Mouse (Mus musculus) skeletal muscle tissue, adult 2 months (tissue): ENCODE data around the gene Anapc7.
A peak's percentile ranks its signal among the peaks of the same experiment; 100 is the strongest.

ENCODE experiments used
- DNase-seq: peaks from one replicate; pipeline ENCODE4 v3.0.0-alpha.2; 2012; ENCODE audit warnings: low read depth, low spot score

Gene Anapc7

DNA sequence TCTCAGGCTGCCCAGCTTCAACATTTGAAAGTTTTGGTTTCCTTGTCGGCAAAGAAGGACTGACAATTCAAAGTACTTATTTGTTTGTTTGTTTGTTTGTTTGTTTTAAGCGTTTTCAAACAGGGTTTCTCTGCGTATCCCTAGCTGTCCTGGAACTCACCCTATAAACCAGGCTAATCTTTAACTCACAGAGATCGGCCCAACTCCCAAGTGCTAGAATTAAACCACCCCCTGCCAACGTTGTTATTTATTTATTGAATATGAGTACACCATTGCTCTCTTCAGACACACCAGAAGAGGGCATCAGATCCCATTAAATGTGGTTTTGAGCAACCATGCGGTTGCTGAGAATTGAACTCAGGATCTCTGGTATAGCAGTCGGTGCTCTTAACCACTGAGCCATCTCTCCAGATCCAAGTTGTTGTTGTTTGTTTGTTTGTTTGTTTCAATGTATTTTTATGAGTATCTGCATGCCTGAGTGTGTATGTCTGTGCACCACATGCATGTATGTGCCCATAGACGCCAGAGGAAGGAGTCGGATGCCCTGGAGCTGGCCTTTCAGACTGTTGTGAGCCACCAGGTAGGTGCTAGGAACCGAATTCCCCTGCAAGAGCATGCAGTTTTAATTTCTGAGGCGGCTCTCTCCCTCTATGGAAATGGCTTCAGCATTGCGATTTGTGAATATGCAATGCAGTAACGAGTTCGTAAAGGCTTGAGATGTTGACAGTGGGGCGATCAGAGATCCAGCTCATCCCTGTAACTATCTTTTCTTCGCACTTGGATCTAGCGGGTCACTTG is at the start of gene Anapc7:
Gene Anapc7 (plus strand): TSS at position 423 of the 798 bp plus-strand sequence.
- DNase-seq, result no peak

DNA sequence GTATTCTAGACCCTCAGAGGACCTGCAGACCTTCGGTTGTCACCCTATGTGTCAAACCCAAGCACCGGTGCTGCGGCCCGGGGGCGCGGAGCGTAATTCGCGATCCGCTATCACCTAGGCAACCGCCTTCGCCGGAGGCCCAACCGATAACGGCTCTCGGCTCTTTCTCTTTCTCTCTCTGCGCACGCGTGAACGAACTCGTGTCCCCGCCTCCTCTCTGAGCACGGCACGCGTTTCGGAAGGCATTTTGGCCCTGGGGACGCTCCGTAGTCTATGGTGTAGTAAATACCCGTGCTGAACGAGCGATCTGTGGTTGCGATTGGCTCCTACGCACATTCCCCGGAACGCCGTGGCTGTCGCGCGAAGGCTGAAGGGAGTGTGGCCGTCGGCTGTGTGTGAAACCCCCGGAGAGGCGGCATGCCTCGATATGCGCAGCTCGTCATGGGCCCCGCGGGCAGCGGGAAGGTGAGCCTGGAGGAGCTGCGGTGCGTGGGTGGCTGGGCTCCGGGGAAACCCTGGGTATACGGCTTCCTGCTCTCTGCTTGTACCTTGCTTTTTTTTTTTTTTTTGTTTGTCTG is 49.2 kb upstream of the Anapc7 start, which contains the start of gene Fam216a:
Gene Fam216a (minus strand): TSS at position 173 of the 578 bp plus-strand sequence.
- DNase-seq, result peak; percentile 98

DNA sequence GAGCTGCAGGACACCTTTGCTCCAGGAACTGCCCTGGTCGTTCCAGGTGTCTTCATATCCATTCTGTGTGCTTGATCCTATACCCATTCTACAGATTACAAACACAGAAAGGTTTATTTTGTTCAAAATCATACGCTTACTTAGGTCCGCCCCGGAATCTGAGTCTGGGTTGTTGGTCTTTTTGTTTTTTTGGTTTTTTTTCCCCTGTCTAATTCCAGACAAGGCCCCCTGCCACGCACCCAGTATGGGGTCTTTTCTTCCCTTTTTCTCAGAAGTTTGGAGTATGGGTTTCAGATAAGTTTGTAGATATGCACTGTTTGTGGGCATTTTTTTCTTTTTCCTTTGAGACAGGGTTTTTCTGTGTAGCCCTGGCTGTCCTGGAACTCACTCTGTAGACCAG is 48.6 kb upstream of the Anapc7 start:
- no peak for DNase-seq

DNA sequence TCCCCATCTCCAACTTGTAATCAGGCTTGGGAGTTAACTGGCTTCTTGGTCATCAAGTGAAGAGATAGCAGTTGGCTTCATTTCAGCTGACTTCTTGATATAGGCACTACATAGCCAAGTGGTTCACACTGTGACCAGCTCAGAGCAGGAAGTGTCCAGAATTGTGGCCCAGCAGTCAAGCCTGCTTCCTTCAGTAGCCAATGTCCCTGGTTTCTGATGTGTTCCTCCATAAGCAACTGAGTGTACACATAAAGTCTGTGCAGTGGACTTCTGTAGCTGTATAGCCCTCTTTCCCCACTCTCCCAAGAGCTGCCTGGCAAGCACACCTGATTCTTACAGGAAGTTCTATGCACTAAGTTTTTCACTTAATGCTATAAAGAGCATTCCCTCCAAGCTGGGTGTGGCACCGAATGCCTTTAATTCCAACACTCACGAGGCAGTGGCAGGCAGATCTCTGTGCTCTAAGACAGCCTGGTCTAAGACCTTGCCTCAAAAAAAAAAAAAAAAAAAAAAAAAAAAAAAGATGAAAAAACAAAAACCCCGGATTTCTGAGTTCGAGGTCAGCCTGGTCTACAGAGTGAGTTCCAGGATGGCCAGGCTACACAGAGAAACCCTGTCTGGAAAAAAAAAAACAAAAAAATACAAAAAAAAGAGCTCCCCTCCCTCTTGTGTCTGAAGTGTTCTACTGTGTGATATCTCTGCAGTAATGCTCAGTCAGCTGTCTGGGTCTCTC is 44.2 kb upstream of the Anapc7 start:
- DNase-seq, result no peak

DNA sequence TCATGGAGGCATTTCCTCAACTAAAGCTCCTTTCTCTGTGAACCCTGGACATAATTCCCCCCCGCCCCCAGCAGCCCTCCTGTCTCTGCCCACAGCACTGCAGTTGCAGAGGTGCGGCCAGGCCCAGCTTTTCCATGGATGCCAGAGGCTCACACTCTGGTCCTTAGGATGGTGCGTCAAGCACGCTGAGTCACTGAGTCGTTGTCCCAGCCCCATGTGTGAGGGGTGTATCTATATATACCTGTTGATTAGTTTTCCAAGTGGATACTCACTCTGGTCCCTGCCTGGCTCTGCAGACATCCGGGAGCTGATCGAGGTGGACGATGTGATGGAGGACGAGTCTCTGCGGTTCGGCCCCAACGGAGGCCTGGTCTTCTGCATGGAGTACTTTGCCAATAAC is 43.3 kb upstream of the Anapc7 start:
- DNase-seq, result no peak

DNA sequence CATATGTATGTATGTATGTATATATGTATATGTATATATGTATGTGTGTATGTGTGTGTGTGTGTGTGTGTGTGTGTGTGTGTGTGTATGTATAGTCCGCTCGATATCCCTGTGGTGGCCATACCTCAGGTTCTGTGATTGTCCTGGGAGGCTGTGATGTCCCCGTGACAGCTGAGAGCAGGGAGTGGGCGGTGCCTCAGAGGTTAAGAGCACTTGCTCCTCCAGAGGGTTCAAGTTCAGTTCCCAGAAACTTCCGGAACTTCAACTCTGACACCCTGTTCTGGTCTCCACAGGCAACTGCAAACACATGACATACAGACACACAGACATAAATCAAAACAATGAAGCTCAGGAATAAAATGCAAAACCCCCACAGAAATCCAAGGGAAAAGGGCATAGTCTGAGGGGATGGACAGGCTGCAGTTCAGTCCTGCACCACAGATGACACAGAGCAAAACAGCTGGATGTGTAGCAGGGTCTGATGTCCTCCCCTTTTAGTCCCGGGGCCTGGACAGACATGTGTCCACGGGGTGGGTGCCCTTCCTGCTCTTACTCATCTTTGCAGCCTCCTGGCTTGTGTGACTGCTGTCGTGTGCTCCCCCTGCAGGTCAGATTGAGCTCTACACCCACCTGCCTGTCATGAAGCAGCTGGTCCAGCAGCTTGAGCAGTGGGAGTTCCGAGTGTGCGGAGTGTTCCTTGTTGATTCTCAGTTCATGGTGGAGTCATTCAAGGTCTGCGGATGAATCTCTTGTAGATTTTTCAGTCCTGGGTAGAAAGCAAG is 41.9 kb upstream of the Anapc7 start:
- DNase-seq, result peak; percentile 60

DNA sequence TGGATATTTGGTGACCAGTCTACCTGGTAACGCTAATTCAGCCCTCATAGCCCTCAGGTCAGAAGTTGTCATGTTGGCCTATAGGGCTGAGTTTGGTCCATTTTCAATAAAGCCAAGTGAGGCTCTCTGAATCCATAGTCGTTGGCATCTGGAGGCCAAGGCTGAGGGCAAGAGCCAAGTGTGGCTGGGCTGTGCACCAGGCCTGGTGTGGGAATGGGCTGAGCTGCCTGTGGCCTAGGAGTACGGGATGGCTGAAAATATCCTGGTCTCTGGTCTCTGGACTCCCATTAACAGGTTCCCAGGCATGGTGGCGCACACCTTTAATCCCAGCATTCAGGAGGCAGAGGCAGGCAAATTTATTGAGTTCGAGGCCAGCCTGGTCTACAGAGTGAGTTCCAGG is 31.5 kb upstream of the Anapc7 start:
- DNase-seq, result no peak

DNA sequence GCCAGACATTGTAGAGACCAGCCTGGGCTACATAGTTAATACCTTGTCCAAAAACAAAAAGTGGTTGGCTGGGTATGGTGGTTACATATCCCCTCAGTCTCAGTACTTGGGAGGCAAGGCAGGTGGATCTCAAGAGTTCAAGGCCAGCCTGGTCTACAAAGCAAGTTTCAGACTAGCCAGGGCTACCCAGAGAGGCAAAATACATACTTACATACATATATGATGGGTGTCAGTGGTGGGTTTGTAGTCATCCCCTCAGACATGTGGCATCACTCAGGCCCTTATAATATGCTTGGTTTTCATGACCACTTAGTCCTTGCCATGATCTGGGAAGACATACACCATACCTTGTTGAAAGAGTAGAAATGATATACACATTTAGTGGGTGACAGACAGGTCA is 30.8 kb upstream of the Anapc7 start:
- no peak for DNase-seq

DNA sequence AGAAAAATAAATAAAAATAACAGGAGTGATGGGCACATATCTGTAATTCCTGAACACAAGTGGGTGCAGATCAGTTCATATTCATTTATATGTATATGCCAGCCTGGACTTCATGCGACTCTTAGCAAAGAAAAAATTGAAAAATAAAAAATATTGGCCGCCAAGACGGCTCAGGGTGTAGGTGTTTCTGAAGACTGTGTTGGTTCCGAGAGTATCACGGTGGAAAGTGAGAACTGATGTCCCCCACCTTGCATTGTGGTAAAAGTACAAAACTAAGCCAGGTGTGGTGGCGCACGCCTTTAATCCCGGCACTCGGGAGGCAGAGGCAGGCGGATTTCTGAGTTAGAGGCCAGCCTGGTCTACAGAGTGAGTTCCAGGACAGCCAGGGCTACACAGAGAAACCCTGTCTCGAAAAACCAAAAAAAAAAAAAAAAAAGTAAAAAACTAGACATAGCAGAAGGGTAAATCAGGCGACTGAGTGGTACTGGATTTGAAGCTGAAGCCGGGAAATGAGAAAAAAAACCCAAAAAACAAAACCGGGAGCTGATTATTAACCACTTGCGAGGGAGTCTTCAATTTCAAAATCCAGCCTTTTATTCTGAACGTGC is 30.2 kb upstream of the Anapc7 start:
- no peak for DNase-seq

DNA sequence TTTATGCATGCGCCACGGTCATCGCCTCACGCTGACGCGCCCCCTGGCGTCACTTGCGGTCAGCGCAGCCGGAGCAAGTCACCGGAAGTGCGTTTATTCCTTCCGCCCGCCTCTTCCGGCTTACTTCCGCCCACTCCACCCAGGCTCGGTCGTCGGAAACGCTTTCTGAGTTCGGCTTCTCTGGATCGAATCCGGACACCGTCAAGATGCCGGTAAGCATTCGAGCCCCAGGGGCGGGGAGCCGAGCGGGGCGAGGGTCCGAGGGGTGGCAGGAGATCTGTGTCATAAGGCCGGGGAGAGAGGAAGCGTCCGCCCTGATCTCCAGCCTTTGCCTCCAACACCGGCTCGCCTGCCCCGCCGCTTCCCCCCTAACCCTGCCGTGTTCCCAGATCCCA is 29.7 kb upstream of the Anapc7 start, which contains the start of gene Arpc3:
Gene Arpc3 (plus strand): TSS at position 93 of the 395 bp plus-strand sequence.
- peak; percentile 89 for DNase-seq

DNA sequence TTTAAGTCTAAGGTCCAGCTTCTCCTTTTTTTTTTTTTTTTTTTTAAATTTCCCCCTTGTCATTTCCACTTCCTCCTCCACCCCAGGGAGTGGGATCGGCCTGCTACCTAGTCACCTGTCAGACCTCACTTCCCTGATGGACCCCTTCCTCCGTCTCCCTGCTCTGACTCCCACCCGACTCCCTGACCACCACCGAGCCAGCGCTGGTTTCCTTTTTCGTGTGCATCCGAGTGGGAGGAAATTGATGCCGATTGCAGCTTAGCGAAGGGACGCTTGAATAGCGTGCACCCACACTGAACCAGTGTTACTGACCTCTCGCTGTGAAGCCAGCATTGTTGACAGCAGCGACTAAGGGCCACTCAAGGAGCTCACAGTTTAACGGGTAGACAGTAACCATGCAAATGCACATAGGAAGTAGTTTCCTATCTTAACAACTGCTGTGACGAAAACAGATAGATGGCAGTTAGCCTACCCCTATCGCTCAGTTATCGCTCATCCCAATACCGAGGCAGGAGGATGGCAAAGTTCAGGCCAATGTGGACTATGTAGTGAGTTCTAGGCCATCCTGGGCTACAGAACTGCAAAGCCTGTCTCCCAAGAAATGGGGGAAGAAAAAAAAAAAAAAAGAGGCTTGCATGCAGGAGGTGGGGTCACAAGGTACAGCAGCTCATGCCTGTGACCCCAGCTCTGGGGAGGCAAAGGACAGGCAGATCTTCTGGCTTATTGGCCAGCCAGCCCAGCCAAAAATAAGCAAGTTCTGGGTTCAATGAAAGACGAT is 29.1 kb upstream of the Anapc7 start:
- no peak for DNase-seq

DNA sequence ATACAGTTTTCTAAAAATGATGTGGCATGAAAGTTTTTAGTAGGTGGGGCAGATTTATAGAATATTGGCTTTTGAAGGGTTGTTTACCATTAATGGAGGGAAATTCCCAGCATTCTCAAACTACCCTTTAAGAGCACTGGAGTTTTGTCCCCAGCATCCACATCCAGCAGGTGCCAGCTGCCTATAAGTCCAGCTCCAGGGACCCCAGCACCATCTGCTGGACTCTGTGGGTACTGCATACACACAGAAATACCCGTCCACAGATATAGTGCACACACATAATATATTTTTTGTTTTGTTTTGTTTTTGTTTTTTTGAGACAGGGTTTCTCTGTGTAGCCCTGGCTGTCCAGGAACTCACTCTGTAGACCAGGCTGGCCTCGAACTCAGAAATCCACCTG is 27.6 kb upstream of the Anapc7 start:
- DNase-seq, result peak; percentile 46

DNA sequence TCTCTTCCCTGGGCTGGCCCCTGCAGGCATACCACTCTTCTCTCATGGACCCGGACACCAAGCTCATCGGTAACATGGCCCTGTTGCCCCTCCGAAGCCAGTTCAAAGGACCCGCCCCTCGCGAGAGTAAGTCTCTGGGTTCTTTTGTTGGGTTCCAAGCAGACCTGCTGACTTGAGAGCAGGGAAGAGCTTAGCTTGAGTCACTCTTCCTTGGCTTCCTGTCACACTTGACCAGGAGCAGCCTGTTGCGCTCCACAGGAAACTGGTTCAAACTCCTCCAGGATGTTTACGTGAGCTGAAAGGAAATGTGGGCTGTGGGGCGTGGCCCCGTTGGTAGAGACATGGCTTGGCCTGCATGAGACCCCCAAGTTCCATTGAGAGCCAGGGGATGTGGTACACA is 24.7 kb upstream of the Anapc7 start:
- peak; percentile 37 for DNase-seq

DNA sequence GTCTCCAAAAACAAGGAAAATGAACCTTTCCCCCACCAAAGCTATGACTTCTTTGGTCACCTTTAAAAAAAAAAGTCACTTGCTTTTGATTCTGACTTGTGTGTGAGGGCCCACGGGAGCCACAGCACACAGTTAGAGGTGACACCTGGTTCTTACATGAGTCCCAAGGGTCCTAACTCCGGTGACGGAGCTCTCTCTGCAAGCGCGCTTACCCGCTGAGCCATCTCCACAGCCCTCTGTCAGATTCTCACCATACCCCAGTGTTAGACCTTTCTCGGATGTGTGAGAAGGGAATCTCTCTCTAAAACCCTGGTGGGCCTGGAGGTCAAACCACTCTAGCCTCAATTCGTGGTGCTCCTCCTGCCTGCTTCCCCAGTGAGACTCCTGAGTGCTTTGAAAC is 24.0 kb upstream of the Anapc7 start:
- DNase-seq, result no peak

DNA sequence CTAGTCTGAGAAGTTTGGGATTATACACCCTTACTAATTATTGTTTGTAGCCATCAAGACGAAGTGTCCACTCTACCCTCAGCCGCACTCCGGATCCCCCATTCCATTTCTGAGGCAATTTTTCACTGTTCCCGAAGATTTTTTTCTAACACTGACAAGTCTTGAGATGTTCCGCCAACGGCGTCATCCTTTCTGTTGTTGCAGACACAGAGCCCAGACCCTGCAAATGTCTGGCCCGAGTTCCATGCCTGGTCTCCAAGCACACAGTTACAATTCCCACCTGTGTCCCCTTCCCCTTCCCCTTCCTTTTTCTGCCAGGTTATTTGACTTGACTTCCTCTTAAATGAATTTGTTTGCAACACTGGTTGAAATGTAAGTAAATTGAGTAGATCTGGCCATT is 21.6 kb upstream of the Anapc7 start:
- DNase-seq, result no peak

DNA sequence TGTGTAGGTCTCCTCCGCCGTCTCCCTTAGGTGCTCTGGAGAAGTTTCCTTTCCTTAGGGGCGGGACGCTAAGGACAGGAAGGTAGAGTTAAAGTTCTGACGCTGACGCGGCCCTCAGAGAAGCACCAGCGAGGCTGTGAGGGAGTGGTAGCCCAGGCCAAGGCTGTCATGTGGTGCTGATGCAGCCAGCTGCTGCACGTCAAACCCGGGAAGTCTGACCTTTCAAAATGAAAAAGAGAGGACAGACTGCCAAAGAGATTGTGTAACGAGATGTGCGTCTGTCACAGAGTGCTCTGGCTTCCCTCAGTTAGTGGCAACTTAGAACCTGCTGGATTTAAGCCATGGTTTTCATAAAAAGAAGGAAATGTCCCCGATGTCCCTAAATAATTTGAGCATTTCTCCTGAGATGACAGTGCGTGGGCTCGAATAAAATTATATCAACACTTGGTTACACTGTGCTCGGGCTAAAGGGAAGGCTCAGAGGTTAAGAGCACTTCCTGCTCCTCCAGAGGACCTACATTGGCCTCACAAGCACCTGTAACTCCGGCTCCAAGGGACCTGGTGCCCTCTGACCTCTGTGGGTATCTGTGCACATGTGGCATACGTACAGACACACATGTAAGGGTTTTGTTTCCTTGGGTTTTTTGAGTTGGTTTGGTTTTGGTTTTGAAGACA is 20.7 kb upstream of the Anapc7 start:
- DNase-seq, result peak; percentile 87

DNA sequence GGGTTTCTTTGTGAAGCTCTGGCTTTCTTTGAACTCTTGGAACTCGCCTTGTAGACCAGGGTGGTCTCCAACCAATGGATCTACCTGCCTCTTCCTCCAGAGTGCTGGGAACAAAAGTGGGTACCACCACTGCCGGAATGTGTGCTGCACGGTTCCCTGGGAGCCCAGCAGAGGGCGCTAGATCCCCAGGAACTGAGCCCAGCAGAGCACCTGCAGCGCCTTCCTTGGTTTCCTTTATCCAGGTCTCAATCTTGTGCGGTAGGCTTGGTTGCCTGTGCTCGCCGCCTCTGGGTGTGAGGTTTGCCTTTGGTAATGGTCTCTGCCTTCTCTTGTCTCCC is 20.2 kb upstream of the Anapc7 start:
- peak; percentile 36 for DNase-seq

DNA sequence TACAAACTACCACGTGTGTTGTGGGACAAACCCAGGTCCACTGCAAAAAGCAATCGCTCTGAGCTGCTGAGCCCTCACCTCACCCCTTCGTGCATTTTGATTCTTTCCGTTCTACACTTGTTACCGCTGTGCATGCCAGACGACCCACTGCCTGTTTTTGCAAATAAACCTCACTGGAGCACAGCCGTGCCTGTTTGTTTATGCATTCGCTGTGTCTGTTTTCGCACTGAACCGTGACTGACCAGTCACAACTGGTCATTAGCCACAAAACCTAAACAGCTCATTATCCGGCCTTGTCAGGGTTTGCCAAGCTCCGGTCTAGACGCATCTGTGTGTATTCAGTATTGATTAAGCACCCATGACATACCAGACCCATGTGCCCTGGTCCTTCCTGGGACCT is 19.3 kb upstream of the Anapc7 start:
- DNase-seq, result no peak

DNA sequence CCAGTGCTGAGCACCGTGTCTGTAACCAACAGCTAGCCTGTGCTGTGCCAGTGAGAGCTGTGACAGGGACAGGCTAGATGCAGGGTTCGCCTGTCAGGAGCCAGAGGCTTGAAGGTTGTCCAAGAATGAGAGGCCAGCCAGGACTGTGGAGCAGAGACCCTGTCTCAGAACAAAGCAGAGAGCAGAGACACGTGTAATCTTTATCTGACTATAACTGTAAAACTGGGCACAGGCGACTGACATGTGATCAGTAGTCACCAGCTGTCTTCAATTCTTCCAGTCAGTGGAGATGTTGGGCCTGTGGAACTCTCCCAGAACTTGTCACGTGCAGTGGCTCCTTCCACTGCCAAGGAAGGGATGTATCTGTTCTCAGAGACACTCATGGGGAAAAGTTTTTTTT is 18.7 kb upstream of the Anapc7 start:
- peak; percentile 58 for DNase-seq

DNA sequence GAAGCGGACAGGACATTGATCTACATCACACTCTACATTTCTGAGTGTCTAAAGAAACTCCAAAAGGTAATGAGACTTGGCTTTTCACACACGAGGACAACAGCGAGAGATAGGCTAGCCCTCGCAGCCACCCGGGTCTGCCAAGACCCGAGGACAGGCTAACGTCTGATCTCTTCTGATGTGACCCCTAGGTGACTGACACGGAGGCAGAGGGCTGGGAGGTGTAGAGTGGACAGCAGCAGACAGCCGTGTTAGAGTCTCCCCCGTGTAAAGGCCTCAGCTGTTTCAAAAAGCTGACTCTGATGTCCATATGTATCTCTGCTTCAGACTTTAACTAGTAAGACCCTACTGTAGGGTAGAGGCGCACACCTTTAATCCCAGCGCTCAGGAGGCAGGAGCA is 18.1 kb upstream of the Anapc7 start:
- no peak for DNase-seq
